ENCODE assay signal across 28 mouse cellular contexts in genomic region chr2:34725269-34725668, GRCm38 (mm10).
"Had no signal": no experiment of that assay in that cellular context is flagged by ENCODE, and none has a peak within 500 bp of the region (broad histone marks: within the 10 kb centered on the region; RNA-seq: fewer than 3 reads in every experiment).

No protein-coding gene starts in this region.

- H3K4me3 ChIP-seq: embryonic facial prominence, embryonic 10.5 days; embryonic facial prominence, embryonic 12.5 days; embryonic facial prominence, embryonic 13.5 days; embryonic facial prominence, embryonic 15.5 days; erythroblast, embryonic 14.5 days; forebrain, embryonic 10.5 days; forebrain, embryonic 12.5 days; forebrain, embryonic 13.5 days; forebrain, embryonic 15.5 days; gastrocnemius, adult 2 months; heart, adult 2 months had no signal

- H3K9me3 ChIP-seq: embryonic facial prominence, embryonic 10.5 days; embryonic facial prominence, embryonic 12.5 days; embryonic facial prominence, embryonic 13.5 days; embryonic facial prominence, embryonic 15.5 days; forebrain, embryonic 10.5 days; forebrain, embryonic 12.5 days; forebrain, embryonic 13.5 days; forebrain, embryonic 15.5 days had no signal

- H3K4me2 ChIP-seq: embryonic facial prominence, embryonic 12.5 days; embryonic facial prominence, embryonic 13.5 days; embryonic facial prominence, embryonic 15.5 days; forebrain, embryonic 12.5 days; forebrain, embryonic 13.5 days; forebrain, embryonic 15.5 days had no signal

- H3K4me1 ChIP-seq: embryonic facial prominence, embryonic 10.5 days; embryonic facial prominence, embryonic 12.5 days; embryonic facial prominence, embryonic 13.5 days; embryonic facial prominence, embryonic 15.5 days; forebrain, embryonic 10.5 days; forebrain, embryonic 12.5 days; forebrain, embryonic 13.5 days; forebrain, embryonic 15.5 days had no signal

- H3K27me3 ChIP-seq: embryonic facial prominence, embryonic 12.5 days; embryonic facial prominence, embryonic 13.5 days; embryonic facial prominence, embryonic 15.5 days; forebrain, embryonic 12.5 days; forebrain, embryonic 13.5 days; forebrain, embryonic 15.5 days had no signal

- H3K27ac ChIP-seq: embryonic facial prominence, embryonic 10.5 days; embryonic facial prominence, embryonic 12.5 days; embryonic facial prominence, embryonic 13.5 days; embryonic facial prominence, embryonic 15.5 days; forebrain, embryonic 10.5 days; forebrain, embryonic 12.5 days; forebrain, embryonic 13.5 days; forebrain, embryonic 15.5 days; gastrocnemius, adult 2 months; heart, adult 2 months had no signal

- H3K9ac ChIP-seq: embryonic facial prominence, embryonic 12.5 days; embryonic facial prominence, embryonic 13.5 days; embryonic facial prominence, embryonic 15.5 days; forebrain, embryonic 12.5 days; forebrain, embryonic 13.5 days; forebrain, embryonic 15.5 days; forebrain, postnatal 0 days had no signal

- DNase-seq: cerebellum, adult 8-10 months; cerebellum, adult 9-10 months; cerebellum, adult 9-11 months; cerebellum, postnatal 10 days; cerebellum, postnatal 14 days; cerebellum, postnatal 25 days; cerebellum, postnatal 36 days; embryo, embryonic 11 days; forebrain, postnatal 0 days; gastrocnemius, adult 2 months; gastrocnemius, postnatal 10 days; gastrocnemius, postnatal 14 days; gastrocnemius, postnatal 25 days; gastrocnemius, postnatal 36 days; heart, adult 11 months; heart, adult 18-20 months; heart, adult 2 months had no signal

- ATAC-seq: forebrain, embryonic 13.5 days; forebrain, embryonic 14.5 days; forebrain, embryonic 15.5 days; forebrain, embryonic 16.5 days; forebrain, postnatal 0 days had no signal
